Mouse (Mus musculus) left cerebral cortex, adult 6 months (tissue): ENCODE data around the gene Srm. TPM values are rescaled to one million over a fixed set of nuclear protein-coding genes. Genes with fewer than 3 reads are reported as not detected.

ENCODE experiments used
- long read RNA-seq, 2 experiments: library from polyadenylated mRNA; unstranded; transcript quantifications; one replicate each; pipeline ENCODE4 v2.0.0; 2019 to 2020
- polyA plus RNA-seq: library from polyadenylated mRNA; unstranded; fragments of <200 nt; fragmentation: Nextera tagmentation; gene quantifications from 2 replicates; pipeline ENCODE4 v1.2.3, GENCODE M21; 2021

Gene Srm
- polyA plus RNA-seq, result 79.3 and 117 TPM in 2 replicates
- long read RNA-seq, experiment 1, transcript Srm-201 (7 exons, 1,338 nt), result major isoform, 152 of 174 reads
- long read RNA-seq, experiment 1, partial matches to known transcripts, result 7 of 174 reads
- long read RNA-seq, experiment 1, other reads (novel, unspliced or antisense), result 15 of 174 reads
- long read RNA-seq, experiment 2, transcript Srm-201 (7 exons, 1,338 nt), result major isoform, 69 of 109 reads
- long read RNA-seq, experiment 2, partial matches to known transcripts, result 33 of 109 reads
- long read RNA-seq, experiment 2, other reads (novel, unspliced or antisense), result 7 of 109 reads

DNA sequence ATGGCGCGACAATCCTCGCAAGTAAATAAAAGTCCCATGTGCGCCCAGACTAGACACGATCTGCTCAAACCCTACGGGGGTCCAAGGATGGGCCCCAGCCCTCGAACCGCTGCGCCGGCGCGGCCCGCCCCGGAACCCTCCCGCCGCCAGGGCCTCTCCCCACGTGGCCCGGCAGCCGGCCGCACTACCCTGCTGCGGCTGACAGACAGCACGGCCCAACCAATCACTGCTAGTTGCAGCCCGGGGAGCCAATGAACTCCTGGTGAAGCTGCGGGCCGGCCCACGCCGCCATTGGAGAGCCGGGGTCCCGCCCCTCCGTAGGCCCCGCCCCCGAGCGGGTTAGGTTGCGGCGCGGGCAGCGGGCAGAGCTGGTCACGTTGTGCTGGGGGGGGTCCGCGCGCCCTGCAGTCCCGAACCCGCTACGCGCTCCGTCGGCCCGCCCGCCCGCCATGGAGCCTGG is at the start of gene Srm:
TSS of gene Srm (plus strand) at position 333 of the 460 bp plus-strand sequence.

DNA sequence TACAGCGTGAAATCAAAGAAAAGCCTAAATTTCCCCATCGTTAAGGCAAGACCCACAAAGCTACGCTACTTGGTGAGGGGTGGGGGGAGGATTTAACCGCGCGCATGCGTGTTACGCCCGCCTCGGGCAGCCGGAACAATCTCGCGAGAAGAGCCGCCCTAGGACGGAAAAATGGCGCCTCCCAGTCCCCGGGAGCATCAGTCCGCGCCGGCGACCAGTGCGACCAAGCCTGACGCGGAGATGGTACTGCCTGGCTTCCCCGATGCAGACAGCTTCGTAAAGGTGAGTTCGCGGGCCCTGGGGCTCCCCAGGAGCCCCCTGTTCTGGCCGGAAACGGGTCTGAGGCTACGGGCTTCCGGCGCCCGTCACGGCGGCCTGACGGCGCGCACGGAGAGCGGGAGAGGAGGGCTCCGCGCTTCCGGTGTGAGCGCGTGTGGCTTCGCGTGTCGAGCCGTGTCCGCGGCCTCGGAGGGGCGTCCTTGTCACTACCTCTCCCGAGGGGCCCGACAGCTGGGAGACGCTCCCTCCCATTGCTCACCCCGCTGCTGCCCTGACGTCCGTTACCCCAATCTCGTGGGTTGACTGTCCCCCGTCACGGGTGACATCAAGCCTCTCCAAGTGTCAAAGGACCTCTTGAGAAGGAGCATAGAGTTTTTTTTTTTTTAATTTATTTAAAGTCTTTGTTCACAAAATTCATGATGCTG is 32.9 kb upstream of the Srm start, which contains the start of gene Exosc10:
TSS of gene Exosc10 (plus strand) at position 133 of the 704 bp plus-strand sequence.

DNA sequence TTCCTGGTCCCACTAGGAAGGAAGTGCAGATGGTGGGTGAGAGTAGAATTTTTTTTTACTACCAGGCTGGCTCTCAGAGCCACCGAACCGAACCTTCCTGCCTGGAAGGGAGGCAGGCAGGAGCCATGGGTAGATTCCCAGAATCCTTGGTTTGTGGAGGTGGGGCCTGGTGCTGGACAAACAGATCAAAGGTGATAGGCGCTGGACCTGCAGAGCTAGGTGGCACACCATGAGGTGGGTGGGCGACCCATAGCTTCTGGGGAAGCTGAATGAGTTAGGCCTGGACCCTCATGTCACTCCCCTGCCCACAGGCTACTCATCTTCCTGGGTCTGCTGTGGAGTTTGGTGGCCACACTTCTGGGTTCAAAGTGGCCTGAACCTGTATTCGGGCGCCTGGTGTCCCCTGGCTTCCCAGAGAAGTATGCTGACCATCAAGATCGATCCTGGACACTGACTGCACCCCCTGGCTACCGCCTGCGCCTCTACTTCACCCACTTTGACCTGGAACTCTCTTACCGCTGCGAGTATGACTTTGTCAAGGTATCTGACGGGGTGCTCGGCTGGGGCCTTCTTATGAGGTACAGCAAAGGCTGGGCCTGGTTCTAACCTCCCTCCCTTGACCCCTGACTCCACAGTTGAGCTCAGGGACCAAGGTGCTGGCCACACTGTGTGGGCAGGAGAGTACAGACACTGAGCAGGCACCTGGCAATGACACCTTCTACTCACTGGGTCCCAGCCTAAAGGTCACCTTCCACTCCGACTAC is 11.2 kb downstream of the Srm start, which contains the start of gene Masp2:
TSS of gene Masp2 (plus strand) at position 198 of the 764 bp plus-strand sequence.

GRCm38 (mm10) chr4:148626623-148627185 is 35.4 kb downstream of the Srm start, which contains the start of gene Tardbp:
Tardbp (minus strand) TSS chr4:148627019.

DNA sequence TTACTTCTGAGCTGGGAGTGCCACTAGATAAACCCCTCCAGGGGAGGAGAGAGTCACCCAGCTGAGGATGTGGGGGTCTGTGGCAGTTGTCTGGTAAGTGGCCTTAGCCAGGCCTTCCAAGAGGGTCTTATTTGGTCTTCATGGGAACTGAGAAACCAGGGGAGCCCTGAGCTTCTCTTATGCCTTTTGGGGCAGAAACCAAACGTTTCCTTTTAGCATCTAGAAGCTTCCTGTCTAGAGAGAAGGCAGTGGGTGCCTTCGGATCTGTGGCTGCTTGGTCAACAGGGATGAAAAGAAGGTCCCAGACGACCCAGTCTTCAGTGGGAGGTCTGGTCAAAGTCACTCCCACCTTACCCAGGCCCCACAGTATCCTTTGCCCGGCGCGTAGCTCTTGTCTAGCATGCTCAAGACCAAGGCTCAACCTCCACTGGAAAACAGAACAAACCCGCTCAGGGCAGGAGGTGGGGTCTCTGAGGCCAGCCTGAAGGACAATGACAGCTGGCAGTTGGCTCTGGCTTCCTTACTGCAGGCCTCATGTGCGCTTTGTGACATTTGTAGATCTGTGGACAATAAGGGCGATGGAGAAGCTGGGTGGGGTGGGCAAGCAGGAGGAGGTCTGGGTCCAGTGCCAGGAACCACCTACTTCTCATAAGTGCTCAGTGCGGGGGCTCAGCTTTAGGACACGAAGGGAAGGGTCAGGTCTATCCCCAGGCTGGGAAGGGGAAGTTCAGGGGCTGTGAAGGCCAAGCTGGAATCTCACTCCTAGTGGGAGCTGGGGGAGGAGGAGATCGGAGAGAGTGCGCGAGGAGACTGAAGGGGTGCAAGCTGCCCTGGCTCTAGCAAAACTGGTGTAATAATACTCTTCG is 52.2 kb downstream of the Srm start, which contains the start of gene Gm572:
TSS of gene Gm572 (plus strand) at position 27 of the 866 bp plus-strand sequence.

Other genes with a start within 250 kb of the Srm start
- gene Ubiad1, start 146.7 kb upstream of the Srm start, polyA plus RNA-seq, result 4.0 and 6.8 TPM in 2 replicates
- gene Mtor, start 142.9 kb upstream of the Srm start, polyA plus RNA-seq, result 15.0 and 23.5 TPM in 2 replicates
- 0.27 and 0.30 TPM in 2 replicates for gene Angptl7, start 91.0 kb upstream of the Srm start, polyA plus RNA-seq
- 27.5 and 31.5 TPM in 2 replicates for gene Exosc10, start 33.1 kb upstream of the Srm start, polyA plus RNA-seq
- gene Masp2, start 11.1 kb downstream of the Srm start, polyA plus RNA-seq, result 0.16 TPM in 1 of 2 replicates, not detected in the other
- gene Tardbp, start 35.5 kb downstream of the Srm start, polyA plus RNA-seq, result 30.8 and 46.6 TPM in 2 replicates
- gene Gm572, start 51.8 kb downstream of the Srm start, polyA plus RNA-seq, result not detected in 2 replicates
- gene Casz1, start 212.9 kb downstream of the Srm start, polyA plus RNA-seq, result 0.39 and 2.1 TPM in 2 replicates